Mouse (Mus musculus): Measurements from ENCODE around the gene Casr. TPM values are rescaled to one million over a fixed set of nuclear protein-coding genes. Genes with fewer than 3 reads are reported as not detected.

The Casr gene
- polyA plus RNA-seq, 1 experiment from 2014 or later = not detected

- H3K9ac ChIP-seq = no peak overlapping the region
- no peak overlapping the region for H3K27ac ChIP-seq
- no peak overlapping the region for H3K4me2 ChIP-seq
- H3K4me1 ChIP-seq (replicated peaks) = no peaks in the 10 kb centered on the region
- WGBS = 82% methylated on average over 5 of the region's 5 CpGs
- no peaks in the 10 kb centered on the region for H3K9me3 ChIP-seq (replicated peaks)
- no peak overlapping the region for H3K4me3 ChIP-seq
- no peak for ATAC-seq (replicated peaks; ENCODE audit: insufficient number of reproducible peaks, insufficient read depth, low FRiP score, low read depth)
- no peaks in the 10 kb centered on the region for H3K36me3 ChIP-seq
- H3K27me3 ChIP-seq = no peaks in the 10 kb centered on the region
Measured at GRCm38 (mm10) chr16:36507300-36507699, 54.6 kb downstream of the Casr start.

GRCm38 (mm10) chr16:36506827-36507226 is 55.1 kb downstream of the Casr start:
- ATAC-seq (replicated peaks; ENCODE audit: insufficient number of reproducible peaks, insufficient read depth, low FRiP score, low read depth) = no peak
- Histone ChIP-seq H3K9me3 (replicated peaks) (no peaks in the 10 kb centered on the region), H3K9ac (no peak overlapping the region), H3K4me3 (no peak overlapping the region), H3K27ac (no peak overlapping the region), H3K4me1 (replicated peaks) (no peaks in the 10 kb centered on the region), H3K36me3 (no peaks in the 10 kb centered on the region), H3K4me2 (no peak overlapping the region), H3K27me3 (no peaks in the 10 kb centered on the region)

- H3K9me3 ChIP-seq (replicated peaks) = no peaks in the 10 kb centered on the region
- H3K36me3 ChIP-seq = no peaks in the 10 kb centered on the region
- WGBS = 50% methylated on average over 4 of the region's 4 CpGs
- H3K27me3 ChIP-seq = no peaks in the 10 kb centered on the region
- no peak overlapping the region for H3K4me2 ChIP-seq
- no peak overlapping the region for H3K27ac ChIP-seq
- no peaks in the 10 kb centered on the region for H3K4me1 ChIP-seq (replicated peaks)
- H3K4me3 ChIP-seq = no peak overlapping the region
- ATAC-seq (replicated peaks; ENCODE audit: insufficient number of reproducible peaks, insufficient read depth, low FRiP score, low read depth) = no peak
- H3K9ac ChIP-seq = no peak overlapping the region
Measured at GRCm38 (mm10) chr16:36505913-36506312, 56.0 kb downstream of the Casr start.

GRCm38 (mm10) chr16:36505134-36505533 is 56.8 kb downstream of the Casr start:
- Histone ChIP-seq H3K4me2 (no peak overlapping the region), H3K27ac (no peak overlapping the region), H3K4me3 (no peak overlapping the region), H3K27me3 (no peaks in the 10 kb centered on the region), H3K4me1 (replicated peaks) (no peaks in the 10 kb centered on the region), H3K36me3 (no peaks in the 10 kb centered on the region), H3K9me3 (replicated peaks) (no peaks in the 10 kb centered on the region), H3K9ac (no peak overlapping the region)
- ATAC-seq (replicated peaks; ENCODE audit: insufficient number of reproducible peaks, insufficient read depth, low FRiP score, low read depth) = no peak
- 75% methylated on average over 3 of the region's 3 CpGs for WGBS

GRCm38 (mm10) chr16:36502286-36502685 is 59.7 kb downstream of the Casr start:
- Histone ChIP-seq H3K4me2 (no peak overlapping the region), H3K36me3 (no peaks in the 10 kb centered on the region), H3K27me3 (no peaks in the 10 kb centered on the region), H3K9ac (no peak overlapping the region), H3K9me3 (replicated peaks) (no peaks in the 10 kb centered on the region), H3K4me3 (no peak overlapping the region), H3K27ac (no peak overlapping the region), H3K4me1 (replicated peaks) (no peaks in the 10 kb centered on the region)
- ATAC-seq (replicated peaks; ENCODE audit: insufficient number of reproducible peaks, insufficient read depth, low FRiP score, low read depth) = no peak
- WGBS = 67% methylated on average over 2 of the region's 2 CpGs

GRCm38 (mm10) chr16:36492420-36492819 is 69.5 kb downstream of the Casr start:
- Histone ChIP-seq H3K4me3 (no peak overlapping the region), H3K9me3 (replicated peaks) (no peaks in the 10 kb centered on the region), H3K36me3 (no peaks in the 10 kb centered on the region), H3K4me1 (replicated peaks) (no peaks in the 10 kb centered on the region), H3K27me3 (no peaks in the 10 kb centered on the region), H3K9ac (no peak overlapping the region), H3K27ac (no peak overlapping the region), H3K4me2 (no peak overlapping the region)
- 96% methylated on average over 1 of the region's 1 CpGs for whole genome bisulfite sequencing
- ATAC-seq (replicated peaks; ENCODE audit: insufficient number of reproducible peaks, insufficient read depth, low FRiP score, low read depth) = no peak

GRCm38 (mm10) chr16:36476866-36477265 is 85.1 kb downstream of the Casr start:
- Histone ChIP-seq H3K27ac (no peak overlapping the region), H3K4me3 (no peak overlapping the region), H3K4me1 (replicated peaks) (no peaks in the 10 kb centered on the region), H3K9me3 (replicated peaks) (no peaks in the 10 kb centered on the region), H3K27me3 (no peaks in the 10 kb centered on the region), H3K9ac (no peak overlapping the region), H3K36me3 (no peaks in the 10 kb centered on the region), H3K4me2 (no peak overlapping the region)
- ATAC-seq (replicated peaks; ENCODE audit: insufficient number of reproducible peaks, insufficient read depth, low FRiP score, low read depth) = no peak
- 60% methylated on average over 9 of the region's 9 CpGs for WGBS

- no peak for ATAC-seq (replicated peaks; ENCODE audit: insufficient number of reproducible peaks, insufficient read depth, low FRiP score, low read depth)
- Histone ChIP-seq H3K9ac (no peak overlapping the region), H3K4me3 (no peak overlapping the region), H3K9me3 (replicated peaks) (no peaks in the 10 kb centered on the region), H3K27ac (no peak overlapping the region), H3K27me3 (no peaks in the 10 kb centered on the region), H3K4me1 (replicated peaks) (no peaks in the 10 kb centered on the region), H3K4me2 (no peak overlapping the region), H3K36me3 (no peaks in the 10 kb centered on the region)
- WGBS = 88% methylated on average over 3 of the region's 3 CpGs
Measured at GRCm38 (mm10) chr16:36475530-36475929, 86.4 kb downstream of the Casr start.

- no peaks in the 10 kb centered on the region for H3K4me1 ChIP-seq (replicated peaks)
- no peak overlapping the region for H3K4me3 ChIP-seq
- no peak overlapping the region for H3K4me2 ChIP-seq
- no peaks in the 10 kb centered on the region for H3K27me3 ChIP-seq
- WGBS = 72% methylated on average over 2 of the region's 2 CpGs
- H3K36me3 ChIP-seq = no peaks in the 10 kb centered on the region
- no peak for ATAC-seq (replicated peaks; ENCODE audit: insufficient number of reproducible peaks, insufficient read depth, low FRiP score, low read depth)
- no peaks in the 10 kb centered on the region for H3K9me3 ChIP-seq (replicated peaks)
- no peak overlapping the region for H3K27ac ChIP-seq
- H3K9ac ChIP-seq = no peak overlapping the region
Measured at GRCm38 (mm10) chr16:36474849-36475248, 87.1 kb downstream of the Casr start.

GRCm38 (mm10) chr16:36473217-36474216 is 88.4 kb downstream of the Casr start:
- no peak for ATAC-seq (replicated peaks; ENCODE audit: insufficient number of reproducible peaks, insufficient read depth, low FRiP score, low read depth)
- Histone ChIP-seq H3K9ac (no peak overlapping the region), H3K4me2 (no peak overlapping the region), H3K27me3 (no peaks in the 10 kb centered on the region), H3K36me3 (no peaks in the 10 kb centered on the region), H3K4me3 (no peak overlapping the region), H3K4me1 (replicated peaks) (no peaks in the 10 kb centered on the region), H3K9me3 (replicated peaks) (no peaks in the 10 kb centered on the region), H3K27ac (no peak overlapping the region)
- WGBS = 42% methylated on average over 17 of the region's 17 CpGs

GRCm38 (mm10) chr16:36471066-36471633 is 90.8 kb downstream of the Casr start:
- Histone ChIP-seq H3K4me1 (replicated peaks) (no peaks in the 10 kb centered on the region), H3K27me3 (no peaks in the 10 kb centered on the region), H3K4me3 (no peak overlapping the region), H3K27ac (no peak overlapping the region), H3K4me2 (no peak overlapping the region), H3K9me3 (replicated peaks) (no peaks in the 10 kb centered on the region), H3K36me3 (no peaks in the 10 kb centered on the region), H3K9ac (no peak overlapping the region)
- 57% methylated on average over 13 of the region's 13 CpGs for WGBS
- ATAC-seq (replicated peaks; ENCODE audit: insufficient number of reproducible peaks, insufficient read depth, low FRiP score, low read depth) = no peak
